20 mouse cellular contexts compared by ENCODE assay signal in genomic region chr1:60035044-60035443, GRCm38 (mm10). TPM values are rescaled to one million over a fixed set of nuclear protein-coding genes. Genes with fewer than 3 reads are reported as not detected.
DNase-seq lines count a peak whose midpoint lies in the region; ATAC-seq lines count a peak whose summit lies in the region.
"Had no signal": no experiment of that assay in that cellular context is flagged by ENCODE, and none has a peak within 500 bp of the region (broad histone marks: within the 10 kb centered on the region; RNA-seq: fewer than 3 reads in every experiment).

No protein-coding gene starts in this region.

- H3K27ac ChIP-seq in forebrain, embryonic 13.5 days, result no peak overlapping the region
- H3K27ac ChIP-seq in forebrain, embryonic 12.5 days, result no peak overlapping the region
- H3K27ac ChIP-seq: embryonic facial prominence, embryonic 13.5 days; hindbrain, embryonic 12.5 days; kidney, embryonic 15.5 days; midbrain, embryonic 10.5 days; stomach, embryonic 15.5 days had no signal

- ATAC-seq in forebrain, embryonic 13.5 days, result peak; percentile 91
- no peak for ATAC-seq in forebrain, embryonic 12.5 days (ENCODE audit: low FRiP score)
- ATAC-seq: intestine, embryonic 16.5 days; liver, postnatal 0 days had no signal

- no peak overlapping the region for H3K4me3 ChIP-seq in forebrain, embryonic 13.5 days
- no peak overlapping the region for H3K4me3 ChIP-seq in forebrain, embryonic 12.5 days (replicated peaks)
- H3K4me3 ChIP-seq: embryonic facial prominence, embryonic 13.5 days; hindbrain, embryonic 12.5 days; kidney, embryonic 15.5 days; midbrain, embryonic 10.5 days; stomach, embryonic 15.5 days had no signal

- no peaks in the 10 kb centered on the region for H3K9me3 ChIP-seq in forebrain, embryonic 13.5 days (replicated peaks)
- no peaks in the 10 kb centered on the region for H3K9me3 ChIP-seq in forebrain, embryonic 12.5 days
- H3K9me3 ChIP-seq: embryonic facial prominence, embryonic 13.5 days; hindbrain, embryonic 12.5 days; kidney, embryonic 15.5 days; midbrain, embryonic 10.5 days; stomach, embryonic 15.5 days had no signal

- no peaks in the 10 kb centered on the region for H3K36me3 ChIP-seq in forebrain, embryonic 13.5 days (ENCODE audit: poor library complexity, severe bottlenecking)
- H3K36me3 ChIP-seq in forebrain, embryonic 12.5 days (replicated peaks), result no peaks in the 10 kb centered on the region
- H3K36me3 ChIP-seq: embryonic facial prominence, embryonic 13.5 days; hindbrain, embryonic 12.5 days; kidney, embryonic 15.5 days; midbrain, embryonic 10.5 days; stomach, embryonic 15.5 days had no signal

- H3K4me2 ChIP-seq in forebrain, embryonic 13.5 days, result no peak overlapping the region
- no peak overlapping the region for H3K4me2 ChIP-seq in forebrain, embryonic 12.5 days
- H3K4me2 ChIP-seq: embryonic facial prominence, embryonic 13.5 days; hindbrain, embryonic 12.5 days; kidney, embryonic 15.5 days; stomach, embryonic 15.5 days had no signal

- no peaks in the 10 kb centered on the region for H3K27me3 ChIP-seq in forebrain, embryonic 13.5 days
- H3K27me3 ChIP-seq in forebrain, embryonic 12.5 days, result no peaks in the 10 kb centered on the region
- H3K27me3 ChIP-seq: CH12.LX; embryonic facial prominence, embryonic 13.5 days; hindbrain, embryonic 12.5 days; kidney, embryonic 15.5 days; stomach, embryonic 15.5 days had no signal

- 0 out of 2 replicates have a peak, but pooled peaks cover 5% of the 10 kb centered on the region for H3K4me1 ChIP-seq in forebrain, embryonic 13.5 days
- H3K4me1 ChIP-seq in forebrain, embryonic 12.5 days, result no peaks in the 10 kb centered on the region
- H3K4me1 ChIP-seq: embryonic facial prominence, embryonic 13.5 days; hindbrain, embryonic 12.5 days; kidney, embryonic 15.5 days; stomach, embryonic 15.5 days had no signal

- no peak overlapping the region for H3K9ac ChIP-seq in forebrain, embryonic 13.5 days
- no peak overlapping the region for H3K9ac ChIP-seq in forebrain, embryonic 12.5 days
- H3K9ac ChIP-seq: embryonic facial prominence, embryonic 13.5 days; hindbrain, embryonic 12.5 days; kidney, embryonic 15.5 days; liver, postnatal 0 days; stomach, embryonic 15.5 days had no signal

- peak; percentile 48 for DNase-seq in layer of hippocampus, adult 11-12 months (ENCODE audit: low spot score)
- DNase-seq in layer of hippocampus, postnatal 25 days (ENCODE audit: extremely low spot score in 1 of 2, low spot score in 1 of 2), result no peak
- peak; percentile 13 to 61 for DNase-seq in right cerebral cortex, postnatal 36 days (ENCODE audit: low spot score in 2 of 2)
- DNase-seq in right cerebral cortex, postnatal 14 days, result no peak
- peak; percentile 77 for DNase-seq in telencephalon, adult 2 months (ENCODE audit: low read depth, low spot score)
- DNase-seq in gastrocnemius, adult 18-20 months (ENCODE audit: low spot score), result no peak
- DNase-seq: cerebellum, adult 11-12 months; gastrocnemius, postnatal 36 days; liver; liver, postnatal 0 days; spleen, adult 18-20 months had no signal

- 84% methylated on average over 2 of the region's 2 CpGs for WGBS in forebrain, embryonic 13.5 days
- 86% methylated on average over 2 of the region's 2 CpGs for WGBS in forebrain, embryonic 12.5 days

RNA-seq across cellular contexts. Expression of gene Ica1l, which starts 7.9 kb away (rescaled TPM):
- 11.4 and 13.4 TPM in 2 replicates for polyA plus RNA-seq in forebrain, embryonic 13.5 days (2015; fragmentation: Nextera tagmentation; extraction: Ambion mirVana)
- polyA plus RNA-seq in forebrain, embryonic 12.5 days (2016; fragmentation: Nextera tagmentation; extraction: Ambion mirVana), result 5.5 and 6.2 TPM in 2 replicates
- 10 to 100 TPM; 35.1 to 36.6 TPM for total RNA-seq in layer of hippocampus, postnatal 25 days (2021)
- under 1 TPM; 0.24 to 0.30 TPM for total RNA-seq in gastrocnemius, adult 18-20 months (2021)

Comparison
In these comparisons a context has a peak if more than half of its experiments do, and no peak if none do; other contexts are left out.
1. DNase-seq: peak in layer of hippocampus, adult 11-12 months (single experiment), right cerebral cortex, postnatal 36 days (2 of 2) and telencephalon, adult 2 months (single experiment); none in layer of hippocampus, postnatal 25 days (0 of 2), right cerebral cortex, postnatal 14 days (single experiment) and gastrocnemius, adult 18-20 months (single experiment).
2. RNA of gene Ica1l, which starts 7.9 kb away (total RNA-seq): 35.1 to 36.6 TPM in layer of hippocampus, postnatal 25 days; 0.24 to 0.30 TPM in gastrocnemius, adult 18-20 months; every median in the first group is over 10 times any median in the second.